Mouse (Mus musculus): Measurements from ENCODE around the gene Msh2. TPM values are rescaled to one million over a fixed set of nuclear protein-coding genes. Genes with fewer than 3 reads are reported as not detected.

The Msh2 gene
- total and polyA plus RNA-seq, 3 experiments, result 40.8 to 42.5 TPM; not detected in 1

GRCm38 (mm10) chr17:87745926-87746888 is 74.1 kb downstream of the Msh2 start:
- TF ChIP-seq RCOR1 (IDR thresholded peaks at IDR 0.05; ENCODE audit: low read depth, low read length), result no peak
- TF ChIP-seq SMC3 (IDR thresholded peaks at IDR 0.05; ENCODE audit: low read depth, low read length), result no peak
- no peak for TF ChIP-seq EP300 (IDR thresholded peaks at IDR 0.05; ENCODE audit: low read depth in 1 of 2, low read length in 2 of 2)
- no peak for TF ChIP-seq POLR2AphosphoS5 (IDR thresholded peaks at IDR 0.05; ENCODE audit: borderline replicate concordance, low read depth, low read length)
- TF ChIP-seq MEF2A (IDR thresholded peaks at IDR 0.05; ENCODE audit: extremely low read depth, insufficient replicate concordance, low read depth, low read length, poor library complexity, severe bottlenecking), result no peak
- TF ChIP-seq TCF12 (IDR thresholded peaks at IDR 0.05; ENCODE audit: low read depth, low read length), result no peak
- no peak for TF ChIP-seq POLR2A (IDR thresholded peaks at IDR 0.05; ENCODE audit: control insufficient read depth in 1 of 2, insufficient read depth in 1 of 2, low read depth in 1 of 2, low read length in 2 of 2, poor library complexity in 1 of 2)
- TF ChIP-seq MAX (IDR thresholded peaks at IDR 0.05; ENCODE audit: low read length), result no peak
- TF ChIP-seq TBP (IDR thresholded peaks at IDR 0.05; ENCODE audit: low read depth, low read length), result no peak
- H3K27ac ChIP-seq (ENCODE audit: control insufficient read depth, low read depth, low read length), result no peak overlapping the region
- H3K9ac ChIP-seq (ENCODE audit: control insufficient read depth, low read depth, low read length, poor library complexity, severe bottlenecking), result no peak overlapping the region
- H3K4me1 ChIP-seq (ENCODE audit: control insufficient read depth in 1 of 2, insufficient read depth in 2 of 2, low read length in 2 of 2), result no peaks in the 10 kb centered on the region
- no peaks in the 10 kb centered on the region for H3K36me3 ChIP-seq (ENCODE audit: control insufficient read depth in 1 of 2, insufficient read depth in 2 of 2, low read length in 2 of 2)
- H3K79me2 ChIP-seq (ENCODE audit: control insufficient read depth, insufficient read depth, low read length, poor library complexity), result no peaks in the 10 kb centered on the region
- no peak overlapping the region for H3K4me3 ChIP-seq (ENCODE audit: control insufficient read depth in 1 of 2, insufficient read depth in 1 of 2, low read depth in 2 of 2, low read length in 2 of 2)
- DNase-seq (ENCODE audit: low read depth, low spot score), result no peak
- H3K27me3 ChIP-seq (ENCODE audit: control insufficient read depth in 1 of 2, insufficient read depth in 2 of 2, low read length in 2 of 2), result no peaks in the 10 kb centered on the region
- no peaks in the 10 kb centered on the region for H3K9me3 ChIP-seq (replicated peaks; ENCODE audit: insufficient read depth, low read length)

GRCm38 (mm10) chr17:87760315-87760714 is 88.2 kb downstream of the Msh2 start:
- no peak overlapping the region for H3K4me3 ChIP-seq (ENCODE audit: control insufficient read depth in 1 of 2, insufficient read depth in 1 of 2, low read depth in 2 of 2, low read length in 2 of 2)
- no peak overlapping the region for H3K27ac ChIP-seq (ENCODE audit: control insufficient read depth, low read depth, low read length)
- no peak for DNase-seq (ENCODE audit: low read depth, low spot score)
- H3K9ac ChIP-seq (ENCODE audit: control insufficient read depth, low read depth, low read length, poor library complexity, severe bottlenecking), result no peak overlapping the region
- no peaks in the 10 kb centered on the region for H3K36me3 ChIP-seq (ENCODE audit: control insufficient read depth in 1 of 2, insufficient read depth in 2 of 2, low read length in 2 of 2)
- TF ChIP-seq MEF2A (IDR thresholded peaks at IDR 0.05; ENCODE audit: extremely low read depth, insufficient replicate concordance, low read depth, low read length, poor library complexity, severe bottlenecking), result no peak
- TF ChIP-seq KAT2A (conservative IDR thresholded peaks at IDR 0.05; ENCODE audit: low read depth, low read length), result no peak
- TF ChIP-seq ETS1 (IDR thresholded peaks at IDR 0.05; ENCODE audit: low read depth, low read length), result no peak
- TF ChIP-seq CHD2 (IDR thresholded peaks at IDR 0.05; ENCODE audit: low read length), result no peak
- no peak for TF ChIP-seq HCFC1 (IDR thresholded peaks at IDR 0.05; ENCODE audit: low read depth, low read length)
- no peak for TF ChIP-seq BHLHE40 (IDR thresholded peaks at IDR 0.05; ENCODE audit: borderline replicate concordance, low read depth, low read length)
- no peak for TF ChIP-seq USF1 (IDR thresholded peaks at IDR 0.05; ENCODE audit: low read depth, low read length)
- no peak for TF ChIP-seq SIN3A (IDR thresholded peaks at IDR 0.05; ENCODE audit: low read length)
- no peak for TF ChIP-seq MYC (IDR thresholded peaks at IDR 0.05; ENCODE audit: low read depth, low read length)
- no peak for TF ChIP-seq TAL1 (IDR thresholded peaks at IDR 0.05; ENCODE audit: low read length)
- no peak for TF ChIP-seq ELF1 (IDR thresholded peaks at IDR 0.05; ENCODE audit: low read depth, low read length)
- TF ChIP-seq EP300 (IDR thresholded peaks at IDR 0.05; ENCODE audit: low read depth in 1 of 2, low read length in 2 of 2), result no peak
- TF ChIP-seq ZMIZ1 (IDR thresholded peaks at IDR 0.05; ENCODE audit: low read depth, low read length), result no peak
- no peaks in the 10 kb centered on the region for H3K27me3 ChIP-seq (ENCODE audit: control insufficient read depth in 1 of 2, insufficient read depth in 2 of 2, low read length in 2 of 2)
- H3K4me1 ChIP-seq (ENCODE audit: control insufficient read depth in 1 of 2, insufficient read depth in 2 of 2, low read length in 2 of 2), result no peaks in the 10 kb centered on the region
- no peaks in the 10 kb centered on the region for H3K79me2 ChIP-seq (ENCODE audit: control insufficient read depth, insufficient read depth, low read length, poor library complexity)
- H3K9me3 ChIP-seq (replicated peaks; ENCODE audit: insufficient read depth, low read length), result no peaks in the 10 kb centered on the region

Data from MEL (cell line).